Mouse (Mus musculus): ENCODE results near the gene Rnf152. TPM values are rescaled to one million over a fixed set of nuclear protein-coding genes. Genes with fewer than 3 reads are reported as not detected.

Rnf152 gene
- polyA plus RNA-seq, 1 experiment: 6.2 TPM

- no peak for DNase-seq
- Histone ChIP-seq H3K27ac (ENCODE audit: insufficient read depth, low read depth, low read length) (no peak overlapping the region), H3K27me3 (replicated peaks; ENCODE audit: control insufficient read depth, insufficient read depth, low read length) (no peaks in the 10 kb centered on the region), H3K36me3 (ENCODE audit: control insufficient read depth, insufficient read depth, low read length) (no peaks in the 10 kb centered on the region), H3K4me1 (ENCODE audit: control insufficient read depth, insufficient read depth, low read length) (peaks cover 9% of the 10 kb centered on the region; the same call in 1 of the 2 replicates), H3K4me3 (ENCODE audit: insufficient read depth, low read depth, low read length) (no peak overlapping the region)
- 100% methylated on average over 1 of the region's 1 CpGs for WGBS
- TF ChIP-seq POLR2A (IDR thresholded peaks at IDR 0.05; ENCODE audit: low read depth, low read length) (no peak), CTCF (conservative IDR thresholded peaks at IDR 0.05; ENCODE audit: insufficient read depth, insufficient read length, low read depth, low read length) (no peak)
These were observed 44.5 kb downstream of the Rnf152 start for GRCm38 (mm10) chr1:105311899-105312600.

GRCm38 (mm10) chr1:105302164-105302563 lies 54.3 kb downstream of the Rnf152 start:
- DNase-seq: no peak
- Histone ChIP-seq H3K27me3 (replicated peaks; ENCODE audit: control insufficient read depth, insufficient read depth, low read length) (no peaks in the 10 kb centered on the region), H3K36me3 (ENCODE audit: control insufficient read depth, insufficient read depth, low read length) (no peaks in the 10 kb centered on the region), H3K4me3 (ENCODE audit: insufficient read depth, low read depth, low read length) (no peak overlapping the region), H3K27ac (ENCODE audit: insufficient read depth, low read depth, low read length) (no peak overlapping the region), H3K4me1 (ENCODE audit: control insufficient read depth, insufficient read depth, low read length) (peaks cover 8% of the 10 kb centered on the region; the same call in 1 of the 2 replicates)
- no peak for TF ChIP-seq POLR2A (IDR thresholded peaks at IDR 0.05; ENCODE audit: low read depth, low read length)
- TF ChIP-seq CTCF (conservative IDR thresholded peaks at IDR 0.05; ENCODE audit: insufficient read depth, insufficient read length, low read depth, low read length): no peak
- WGBS: 59% methylated on average over 6 of the region's 6 CpGs

GRCm38 (mm10) chr1:105301764-105302163 lies 54.7 kb downstream of the Rnf152 start:
- Histone ChIP-seq H3K27ac (ENCODE audit: insufficient read depth, low read depth, low read length) (no peak overlapping the region), H3K36me3 (ENCODE audit: control insufficient read depth, insufficient read depth, low read length) (no peaks in the 10 kb centered on the region)
- WGBS: 46% methylated on average over 9 of the region's 9 CpGs

GRCm38 (mm10) chr1:105291859-105292258 lies 64.7 kb downstream of the Rnf152 start:
- no peak for DNase-seq
- Histone ChIP-seq H3K4me3 (ENCODE audit: insufficient read depth, low read depth, low read length) (no peak overlapping the region), H3K36me3 (ENCODE audit: control insufficient read depth, insufficient read depth, low read length) (no peaks in the 10 kb centered on the region), H3K27me3 (replicated peaks; ENCODE audit: control insufficient read depth, insufficient read depth, low read length) (no peaks in the 10 kb centered on the region), H3K27ac (ENCODE audit: insufficient read depth, low read depth, low read length) (no peak overlapping the region), H3K4me1 (ENCODE audit: control insufficient read depth, insufficient read depth, low read length) (no peaks in the 10 kb centered on the region)
- 71% methylated on average over 2 of the region's 2 CpGs for WGBS
- no peak for TF ChIP-seq CTCF (conservative IDR thresholded peaks at IDR 0.05; ENCODE audit: insufficient read depth, insufficient read length, low read depth, low read length)
- TF ChIP-seq POLR2A (IDR thresholded peaks at IDR 0.05; ENCODE audit: low read depth, low read length): no peak

More at GRCm38 (mm10) chr1:105301764-105302163, 54.7 kb downstream of the Rnf152 start:
- peak; percentile 38 for DNase-seq
- Histone ChIP-seq H3K4me1 (ENCODE audit: control insufficient read depth, insufficient read depth, low read length) (peaks cover 8% of the 10 kb centered on the region; the same call in 1 of the 2 replicates), H3K27me3 (replicated peaks; ENCODE audit: control insufficient read depth, insufficient read depth, low read length) (no peaks in the 10 kb centered on the region), H3K4me3 (ENCODE audit: insufficient read depth, low read depth, low read length) (no peak overlapping the region)
- TF ChIP-seq POLR2A (IDR thresholded peaks at IDR 0.05; ENCODE audit: low read depth, low read length): no peak
- TF ChIP-seq CTCF (conservative IDR thresholded peaks at IDR 0.05; ENCODE audit: insufficient read depth, insufficient read length, low read depth, low read length): no peak

GRCm38 (mm10) chr1:105287536-105287935 lies 69.0 kb downstream of the Rnf152 start:
- H3K4me3 ChIP-seq (ENCODE audit: insufficient read depth, low read depth, low read length): no peak overlapping the region
- TF ChIP-seq CTCF (conservative IDR thresholded peaks at IDR 0.05; ENCODE audit: insufficient read depth, insufficient read length, low read depth, low read length): no peak
- TF ChIP-seq POLR2A (IDR thresholded peaks at IDR 0.05; ENCODE audit: low read depth, low read length): no peak
- H3K36me3 ChIP-seq (ENCODE audit: control insufficient read depth, insufficient read depth, low read length): no peaks in the 10 kb centered on the region
- H3K4me1 ChIP-seq (ENCODE audit: control insufficient read depth, insufficient read depth, low read length): no peaks in the 10 kb centered on the region
- WGBS: 71% methylated on average over 4 of the region's 4 CpGs
- DNase-seq: no peak
- no peak overlapping the region for H3K27ac ChIP-seq (ENCODE audit: insufficient read depth, low read depth, low read length)
- no peaks in the 10 kb centered on the region for H3K27me3 ChIP-seq (replicated peaks; ENCODE audit: control insufficient read depth, insufficient read depth, low read length)

- Histone ChIP-seq H3K4me3 (ENCODE audit: insufficient read depth, low read depth, low read length) (no peak overlapping the region), H3K36me3 (ENCODE audit: control insufficient read depth, insufficient read depth, low read length) (no peaks in the 10 kb centered on the region), H3K27ac (ENCODE audit: insufficient read depth, low read depth, low read length) (no peak overlapping the region), H3K27me3 (replicated peaks; ENCODE audit: control insufficient read depth, insufficient read depth, low read length) (no peaks in the 10 kb centered on the region), H3K4me1 (ENCODE audit: control insufficient read depth, insufficient read depth, low read length) (no peaks in the 10 kb centered on the region)
- no peak for TF ChIP-seq POLR2A (IDR thresholded peaks at IDR 0.05; ENCODE audit: low read depth, low read length)
- TF ChIP-seq CTCF (conservative IDR thresholded peaks at IDR 0.05; ENCODE audit: insufficient read depth, insufficient read length, low read depth, low read length): no peak
- no peak for DNase-seq
- 62% methylated on average over 5 of the region's 5 CpGs for WGBS
These were observed 69.6 kb downstream of the Rnf152 start for GRCm38 (mm10) chr1:105286906-105287305.

GRCm38 (mm10) chr1:105285001-105285400 lies 71.5 kb downstream of the Rnf152 start:
- TF ChIP-seq CTCF (conservative IDR thresholded peaks at IDR 0.05; ENCODE audit: insufficient read depth, insufficient read length, low read depth, low read length) (no peak), POLR2A (IDR thresholded peaks at IDR 0.05; ENCODE audit: low read depth, low read length) (no peak)

More at GRCm38 (mm10) chr1:105285001-105285400, 71.5 kb downstream of the Rnf152 start:
- Histone ChIP-seq H3K36me3 (ENCODE audit: control insufficient read depth, insufficient read depth, low read length) (no peaks in the 10 kb centered on the region), H3K27me3 (replicated peaks; ENCODE audit: control insufficient read depth, insufficient read depth, low read length) (no peaks in the 10 kb centered on the region), H3K27ac (ENCODE audit: insufficient read depth, low read depth, low read length) (no peak overlapping the region), H3K4me3 (ENCODE audit: insufficient read depth, low read depth, low read length) (no peak overlapping the region), H3K4me1 (ENCODE audit: control insufficient read depth, insufficient read depth, low read length) (no peaks in the 10 kb centered on the region)
- no peak for DNase-seq
- 93% methylated on average over 4 of the region's 4 CpGs for WGBS

All from kidney, adult 2 months (tissue).